In genomic region chr3:38882778-38883177, GRCm38 (mm10) we compare ENCODE assay signal across 9 mouse cellular contexts. TPM values are rescaled to one million over a fixed set of nuclear protein-coding genes. Genes with fewer than 3 reads are reported as not detected.
DNase-seq lines count a peak whose midpoint lies in the region; ATAC-seq lines count a peak whose summit lies in the region.
"Had no signal": no experiment of that assay in that cellular context is flagged by ENCODE, and none has a peak within 500 bp of the region (broad histone marks: within the 10 kb centered on the region; RNA-seq: fewer than 3 reads in every experiment).

No protein-coding gene starts in this region.

- H3K4me3 ChIP-seq in heart, embryonic 11.5 days (ENCODE audit: low read depth, low read length), result no peak overlapping the region
- H3K4me3 ChIP-seq in limb, embryonic 10.5 days, result no peak overlapping the region
- no peak overlapping the region for H3K4me3 ChIP-seq in forebrain, embryonic 15.5 days
- H3K4me3 ChIP-seq: myocyte had no signal

- no peak overlapping the region for H3K27ac ChIP-seq in heart, embryonic 11.5 days (ENCODE audit: low read depth, low read length)
- no peak overlapping the region for H3K27ac ChIP-seq in limb, embryonic 10.5 days
- H3K27ac ChIP-seq in forebrain, embryonic 15.5 days (replicated peaks), result no peak overlapping the region

- WGBS in heart, embryonic 11.5 days (ENCODE audit: insufficient replicate concordance), result 61% methylated on average over 6 of the region's 6 CpGs
- 68% methylated on average over 6 of the region's 6 CpGs for WGBS in limb, embryonic 10.5 days
- WGBS in forebrain, embryonic 15.5 days, result 60% methylated on average over 6 of the region's 6 CpGs

- H3K36me3 ChIP-seq in heart, embryonic 11.5 days (ENCODE audit: control insufficient read depth, insufficient read depth, low read length), result no peaks in the 10 kb centered on the region
- no peaks in the 10 kb centered on the region for H3K36me3 ChIP-seq in limb, embryonic 10.5 days
- no peaks in the 10 kb centered on the region for H3K36me3 ChIP-seq in forebrain, embryonic 15.5 days

- no peak for ATAC-seq in heart, embryonic 11.5 days (replicated peaks; ENCODE audit: insufficient number of reproducible peaks, low FRiP score, low TSS enrichment)
- no peak for ATAC-seq in forebrain, embryonic 15.5 days (replicated peaks)

- peaks cover 8% of the 10 kb centered on the region for H3K27me3 ChIP-seq in heart, embryonic 11.5 days (ENCODE audit: control insufficient read depth, insufficient read depth, low read length)
- peaks cover 15% of the 10 kb centered on the region for H3K27me3 ChIP-seq in limb, embryonic 10.5 days (ENCODE audit: low read depth, poor library complexity, severe bottlenecking)
- no peaks in the 10 kb centered on the region for H3K27me3 ChIP-seq in forebrain, embryonic 15.5 days

- no peak overlapping the region for H3K9ac ChIP-seq in heart, embryonic 11.5 days (ENCODE audit: low read depth, low read length)
- H3K9ac ChIP-seq in forebrain, embryonic 15.5 days (replicated peaks), result no peak overlapping the region

- no peaks in the 10 kb centered on the region for H3K4me1 ChIP-seq in heart, embryonic 11.5 days (ENCODE audit: control insufficient read depth, insufficient read depth, low read length)
- H3K4me1 ChIP-seq in limb, embryonic 10.5 days, result peaks cover 17% of the 10 kb centered on the region
- peaks cover 23% of the 10 kb centered on the region for H3K4me1 ChIP-seq in forebrain, embryonic 15.5 days

- DNase-seq in heart, adult 11 months, result peak; percentile 93
- DNase-seq in ovary, postnatal 14 days (ENCODE audit: low spot score), result peak; percentile 27
- DNase-seq in ovary, postnatal 36 days (ENCODE audit: low spot score), result no peak
- peak; percentile 49 for DNase-seq in embryo, embryonic 11.5 days (ENCODE audit: low read depth, low spot score)
- DNase-seq in limb, embryonic 10.5 days (ENCODE audit: low spot score), result peak; percentile 44
- DNase-seq in ovary, adult 18-20 months (ENCODE audit: low spot score), result no peak

- no peaks in the 10 kb centered on the region for H3K9me3 ChIP-seq in heart, embryonic 11.5 days (replicated peaks; ENCODE audit: control insufficient read depth, low read length)
- H3K9me3 ChIP-seq in limb, embryonic 10.5 days (replicated peaks), result no peaks in the 10 kb centered on the region
- H3K9me3 ChIP-seq in forebrain, embryonic 15.5 days, result no peaks in the 10 kb centered on the region

- no peak overlapping the region for H3K4me2 ChIP-seq in heart, embryonic 11.5 days
- H3K4me2 ChIP-seq in forebrain, embryonic 15.5 days (replicated peaks), result no peak overlapping the region

RNA-seq across cellular contexts. Expression of gene Fat4, which starts 4.0 kb away (rescaled TPM):
- polyA plus RNA-seq in heart, embryonic 11.5 days (2014; fragmentation: Nextera tagmentation; extraction: Ambion mirVana), result 4.7 and 5.3 TPM in 2 replicates
- 2.7 and 6.6 TPM in 2 replicates for polyA plus RNA-seq in limb, embryonic 10.5 days (2016; fragmentation: Nextera tagmentation; extraction: Ambion mirVana)
- 11.2 and 11.3 TPM in 2 replicates for polyA plus RNA-seq in forebrain, embryonic 15.5 days (2015; fragmentation: Nextera tagmentation; extraction: Ambion mirVana)

Comparison
In these comparisons a context has a peak if more than half of its experiments do, and no peak if none do; other contexts are left out.
1. DNase-seq: peak in heart, adult 11 months (single experiment), ovary, postnatal 14 days (single experiment), embryo, embryonic 11.5 days (single experiment) and limb, embryonic 10.5 days (single experiment); none in ovary, postnatal 36 days (single experiment) and ovary, adult 18-20 months (single experiment).